13 mouse cellular contexts compared by ENCODE assay signal in the genomic region with DNA sequence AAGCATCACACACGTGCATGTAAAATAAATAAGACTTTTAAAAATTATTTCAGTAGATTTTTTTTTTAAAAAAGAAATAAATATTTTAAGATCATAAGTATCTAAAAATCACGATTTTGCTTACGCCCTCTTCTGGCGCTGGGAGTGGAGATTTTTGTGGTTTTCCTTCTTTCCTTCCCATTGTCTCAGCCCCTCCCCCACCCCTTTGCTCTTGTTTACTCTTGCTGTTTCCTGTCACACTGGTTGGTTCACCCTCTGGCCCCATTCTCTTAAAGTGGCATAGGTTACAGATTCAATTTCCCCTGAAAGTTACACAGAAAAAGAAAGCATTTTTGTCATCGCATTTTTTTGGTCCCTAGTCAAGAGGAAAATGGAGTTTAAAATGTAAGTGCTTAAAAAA. TPM values are rescaled to one million over a fixed set of nuclear protein-coding genes. Genes with fewer than 3 reads are reported as not detected.
DNase-seq lines count a peak whose midpoint lies in the region; ATAC-seq and TF ChIP-seq lines count a peak whose summit lies in the region.
"Had no signal": no experiment of that assay in that cellular context is flagged by ENCODE, and none has a peak within 500 bp of the region (broad histone marks: within the 10 kb centered on the region; RNA-seq: fewer than 3 reads in every experiment).

No protein-coding gene starts in this region.

- DNase-seq in liver: peak; percentile 38
- DNase-seq in adipocyte (ENCODE audit: low spot score): peak; percentile 71
- DNase-seq in lung, postnatal 0 days (ENCODE audit: low spot score): peak; percentile 66
- peak; percentile 65 for DNase-seq in thymus, postnatal 14 days
- DNase-seq in adrenal gland, postnatal 36 days: no peak
- DNase-seq in layer of hippocampus, postnatal 14 days (ENCODE audit: low spot score in 2 of 2): no peak
- no peak for DNase-seq in gastrocnemius, adult 2 months
- DNase-seq: forebrain, postnatal 0 days; heart, adult 2 months had no signal

- no peak for ATAC-seq in liver, embryonic 12.5 days
- peak; percentile 68 for ATAC-seq in lung, postnatal 0 days
- ATAC-seq: forebrain, postnatal 0 days; midbrain, embryonic 16.5 days had no signal

- H3K36me3 ChIP-seq in liver, embryonic 12.5 days: no peaks in the 10 kb centered on the region
- no peaks in the 10 kb centered on the region for H3K36me3 ChIP-seq in lung, postnatal 0 days (ENCODE audit: insufficient read depth, low read length)
- H3K36me3 ChIP-seq: embryonic facial prominence, embryonic 12.5 days; hindbrain, embryonic 12.5 days had no signal

- no peak overlapping the region for H3K9ac ChIP-seq in liver, embryonic 12.5 days
- H3K9ac ChIP-seq in lung, postnatal 0 days (replicated peaks; ENCODE audit: low read depth): no peak overlapping the region
- H3K9ac ChIP-seq: embryonic facial prominence, embryonic 12.5 days; forebrain, postnatal 0 days; hindbrain, embryonic 12.5 days had no signal

- intact Hi-C loops in gastrocnemius, adult 2 months (cut with DNase I): no loop called here

- no peak overlapping the region for H3K27ac ChIP-seq in liver, embryonic 12.5 days
- no peak overlapping the region for H3K27ac ChIP-seq in lung, postnatal 0 days (ENCODE audit: low read length)
- no peak overlapping the region for H3K27ac ChIP-seq in gastrocnemius, adult 2 months
- H3K27ac ChIP-seq: embryonic facial prominence, embryonic 12.5 days; heart, adult 2 months; hindbrain, embryonic 12.5 days had no signal

- 24% methylated on average over 5 of the region's 5 CpGs for WGBS in liver, embryonic 12.5 days (ENCODE audit: insufficient replicate concordance)
- 27% methylated on average over 5 of the region's 5 CpGs for WGBS in lung, postnatal 0 days

- H3K4me1 ChIP-seq in liver, embryonic 12.5 days: no peaks in the 10 kb centered on the region
- no peaks in the 10 kb centered on the region for H3K4me1 ChIP-seq in lung, postnatal 0 days (ENCODE audit: insufficient read depth, low read depth, low read length)
- H3K4me1 ChIP-seq: embryonic facial prominence, embryonic 12.5 days; hindbrain, embryonic 12.5 days had no signal

- H3K27me3 ChIP-seq in liver, embryonic 12.5 days (replicated peaks): no peaks in the 10 kb centered on the region
- no peaks in the 10 kb centered on the region for H3K27me3 ChIP-seq in lung, postnatal 0 days (replicated peaks; ENCODE audit: insufficient read depth, low read length)
- H3K27me3 ChIP-seq: embryonic facial prominence, embryonic 12.5 days; hindbrain, embryonic 12.5 days had no signal

- H3K4me2 ChIP-seq in liver, embryonic 12.5 days: no peak overlapping the region
- no peak overlapping the region for H3K4me2 ChIP-seq in lung, postnatal 0 days (replicated peaks; ENCODE audit: low read depth, low read length)
- H3K4me2 ChIP-seq: embryonic facial prominence, embryonic 12.5 days; hindbrain, embryonic 12.5 days had no signal

- no peak for TF ChIP-seq CTCF in lung, postnatal 0 days (IDR thresholded peaks at IDR 0.05)
- no peak for TF ChIP-seq CTCF in gastrocnemius, adult 2 months (IDR thresholded peaks at IDR 0.05)

- no peaks in the 10 kb centered on the region for H3K9me3 ChIP-seq in liver, embryonic 12.5 days (replicated peaks)
- H3K9me3 ChIP-seq in lung, postnatal 0 days (ENCODE audit: low read length): no peaks in the 10 kb centered on the region
- H3K9me3 ChIP-seq: embryonic facial prominence, embryonic 12.5 days; hindbrain, embryonic 12.5 days had no signal

- no peak for TF ChIP-seq EP300 in lung, postnatal 0 days (IDR thresholded peaks at IDR 0.05)

- no peak overlapping the region for H3K4me3 ChIP-seq in liver, embryonic 12.5 days
- H3K4me3 ChIP-seq in lung, postnatal 0 days (ENCODE audit: low read depth, low read length): no peak overlapping the region
- no peak overlapping the region for H3K4me3 ChIP-seq in gastrocnemius, adult 2 months
- H3K4me3 ChIP-seq: embryonic facial prominence, embryonic 12.5 days; heart, adult 2 months; hindbrain, embryonic 12.5 days had no signal

RNA-seq across cellular contexts. Expression of a gene that starts 17.0 kb away (rescaled TPM):
- 6.2 and 7.4 TPM in 2 replicates for polyA plus RNA-seq in liver, embryonic 12.5 days (2016; fragmentation: Nextera tagmentation; extraction: Ambion mirVana)
- 4.8 and 5.8 TPM in 2 replicates for polyA plus RNA-seq in lung, postnatal 0 days (2015; fragmentation: Nextera tagmentation; extraction: Ambion mirVana)
- total RNA-seq in adrenal gland, postnatal 36 days (2021): 10 to 100 TPM; 43.8 to 47.6 TPM
- 10 to 100 TPM; 26.0 to 29.2 TPM for total RNA-seq in layer of hippocampus, postnatal 14 days (2021)
- 10 to 100 TPM; 13.2 to 14.0 TPM for total RNA-seq in gastrocnemius, adult 2 months (2021)

RNA-seq across cellular contexts. Expression of a gene that starts 29.1 kb away (rescaled TPM):
- 19.1 and 21.5 TPM in 2 replicates for polyA plus RNA-seq in liver, embryonic 12.5 days (2016; fragmentation: Nextera tagmentation; extraction: Ambion mirVana)
- polyA plus RNA-seq in lung, postnatal 0 days (2015; fragmentation: Nextera tagmentation; extraction: Ambion mirVana): 20.3 TPM in 2 replicates
- total RNA-seq in adrenal gland, postnatal 36 days (2021): 10 to 100 TPM; 23.2 to 23.7 TPM
- 10 to 100 TPM; 19.9 to 27.5 TPM for total RNA-seq in layer of hippocampus, postnatal 14 days (2021)
- total RNA-seq in gastrocnemius, adult 2 months (2021): 1 to 10 TPM; 5.2 to 8.8 TPM

RNA-seq across cellular contexts. Expression of a gene that starts 41.7 kb away (rescaled TPM):
- 14.5 and 14.8 TPM in 2 replicates for polyA plus RNA-seq in liver, embryonic 12.5 days (2016; fragmentation: Nextera tagmentation; extraction: Ambion mirVana)
- polyA plus RNA-seq in lung, postnatal 0 days (2015; fragmentation: Nextera tagmentation; extraction: Ambion mirVana): 34.6 and 38.7 TPM in 2 replicates
- 10 to 100 TPM; 84.8 to 88.4 TPM for total RNA-seq in adrenal gland, postnatal 36 days (2021)
- 10 to 100 TPM; 81.7 to 87.2 TPM for total RNA-seq in layer of hippocampus, postnatal 14 days (2021)
- 10 to 100 TPM; 19.3 to 20.1 TPM for total RNA-seq in gastrocnemius, adult 2 months (2021)

Comparison
In these comparisons a context has a peak if more than half of its experiments do, and no peak if none do; other contexts are left out.
1. DNase-seq: peak in liver (single experiment), adipocyte (single experiment), lung, postnatal 0 days (single experiment) and thymus, postnatal 14 days (single experiment); none in adrenal gland, postnatal 36 days (0 of 2), layer of hippocampus, postnatal 14 days (0 of 2) and gastrocnemius, adult 2 months (single experiment).